Mouse (Mus musculus) Muller cell, postnatal 12 days (primary cell): ENCODE results near the gene Dis3.
A peak's percentile ranks its signal among the peaks of the same experiment; 100 is the strongest.

Experiments
- DNase-seq: peaks from one replicate; pipeline ENCODE4 v3.0.0-alpha.2; 2015; ENCODE audit errors: inconsistent ontology term

Dis3 gene

DNA sequence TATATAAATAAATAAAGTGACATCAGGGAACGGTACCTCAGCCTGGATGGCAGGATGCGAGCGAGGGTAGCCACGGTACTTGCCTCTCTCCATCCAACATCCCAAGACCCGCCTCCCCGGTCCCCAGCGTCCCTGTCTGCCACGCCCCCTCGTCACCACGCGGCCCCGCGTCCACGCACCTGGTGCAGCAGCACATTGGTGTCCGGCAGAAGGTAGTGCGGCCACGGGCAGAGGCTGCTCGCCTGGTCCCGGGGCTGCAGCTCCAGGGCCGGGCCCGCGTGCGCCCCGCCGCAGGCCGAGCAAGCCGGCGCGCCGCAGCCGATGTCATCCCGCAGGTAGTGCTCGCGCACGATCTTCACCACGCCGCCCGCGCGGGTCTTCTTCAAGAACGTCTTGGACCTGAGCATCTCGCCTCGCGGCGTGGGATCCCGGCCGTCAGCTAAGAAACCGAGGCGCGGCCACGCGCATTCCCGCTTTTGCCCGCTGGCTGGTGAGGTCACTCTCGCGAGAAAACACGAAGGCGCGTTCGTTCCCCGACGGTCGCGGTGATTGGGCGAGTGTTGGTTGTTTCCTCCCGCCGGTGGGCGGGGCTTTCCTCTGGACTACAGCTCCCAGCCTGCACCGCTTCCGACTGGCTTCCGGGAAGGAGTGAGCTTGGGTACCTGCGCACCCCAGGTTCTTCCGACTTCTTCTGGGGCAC is at the start of gene Dis3, which contains the start of gene Pibf1:
Gene Dis3, minus strand, starts transcription at position 504 of the 700 bp plus-strand sequence.
Gene Pibf1, plus strand, starts transcription at position 158 of the 700 bp plus-strand sequence.
- peak; percentile 99 for DNase-seq

DNA sequence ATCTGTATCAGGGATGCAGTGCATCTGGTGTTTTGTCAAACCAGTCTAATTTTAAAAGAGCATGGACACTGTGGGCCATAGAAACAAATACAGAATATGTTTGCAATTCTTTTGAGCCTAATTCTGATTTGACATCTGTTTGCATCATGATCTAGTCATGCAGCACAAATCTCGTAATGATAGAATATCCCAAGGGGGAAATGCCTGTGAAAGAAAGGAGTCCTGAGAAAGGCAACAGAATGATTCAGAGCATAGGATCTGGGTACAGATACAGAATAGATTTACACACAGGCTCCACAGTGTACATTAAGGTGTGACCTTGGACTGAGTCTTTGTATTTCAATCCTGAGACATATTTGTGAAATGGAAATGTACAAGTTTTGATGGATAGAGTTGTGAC is 47.3 kb upstream of the Dis3 start:
- peak; percentile 84 for DNase-seq

DNA sequence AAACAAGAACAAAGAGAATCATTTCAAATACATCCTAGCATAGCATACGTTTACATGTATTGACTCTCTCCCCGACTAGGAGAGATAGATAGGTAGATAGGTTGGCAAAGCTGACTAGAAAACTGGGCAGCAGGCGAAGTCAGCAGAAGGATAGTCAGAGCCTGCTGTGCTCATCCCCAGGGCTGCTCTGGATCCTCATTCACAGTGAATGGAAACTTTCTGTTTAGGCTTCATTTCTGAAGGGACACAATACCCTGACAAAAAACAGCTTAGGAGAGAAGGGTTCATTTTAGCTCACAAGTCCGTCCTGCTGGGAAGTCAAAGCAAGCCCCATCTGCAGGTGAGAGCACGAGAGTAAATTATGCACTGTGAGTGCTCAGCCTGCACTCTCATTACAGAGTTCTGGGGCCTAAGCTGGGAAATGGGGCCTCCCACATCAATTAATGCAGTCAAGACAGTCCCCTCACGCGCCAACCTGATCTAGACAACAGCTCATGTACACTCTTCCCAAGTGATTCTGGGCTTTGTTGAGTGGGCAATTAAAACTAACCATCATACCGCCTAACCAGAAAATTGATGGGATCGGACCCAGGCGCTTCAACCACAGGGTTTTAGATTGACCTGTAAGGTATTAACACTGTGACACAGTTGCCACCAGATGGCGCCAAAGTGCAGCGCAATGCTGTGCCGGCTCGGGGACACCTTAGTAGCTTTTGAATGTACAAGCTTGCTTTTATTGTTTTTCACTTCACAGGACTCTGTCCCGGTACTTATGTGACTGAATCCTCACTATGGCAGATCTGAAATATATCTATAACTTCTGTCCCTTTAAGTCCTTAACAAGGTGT is 42.4 kb upstream of the Dis3 start:
- peak; percentile 62 for DNase-seq

DNA sequence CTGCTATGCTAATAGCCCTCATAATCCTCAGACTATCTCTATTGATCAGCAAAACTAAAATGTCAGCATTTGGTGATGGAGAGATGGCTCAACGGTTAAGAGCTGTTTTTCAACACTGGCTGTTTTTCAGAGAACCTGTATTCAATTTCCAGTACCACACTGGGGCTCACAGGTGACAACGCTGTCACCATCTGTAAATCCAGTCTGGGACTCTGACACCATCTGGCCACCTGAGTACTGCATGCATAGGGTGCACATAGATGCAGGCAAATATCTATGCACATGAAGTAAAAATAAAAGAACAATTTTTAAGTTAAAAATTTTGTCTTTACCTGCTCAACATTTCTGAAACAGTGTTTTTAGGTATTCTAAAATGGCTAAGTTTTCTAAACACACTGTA is 40.5 kb upstream of the Dis3 start:
- no peak for DNase-seq

- DNase-seq: no peak
Measured at GRCm38 (mm10) chr14:99136297-99136696, 36.7 kb upstream of the Dis3 start.

DNA sequence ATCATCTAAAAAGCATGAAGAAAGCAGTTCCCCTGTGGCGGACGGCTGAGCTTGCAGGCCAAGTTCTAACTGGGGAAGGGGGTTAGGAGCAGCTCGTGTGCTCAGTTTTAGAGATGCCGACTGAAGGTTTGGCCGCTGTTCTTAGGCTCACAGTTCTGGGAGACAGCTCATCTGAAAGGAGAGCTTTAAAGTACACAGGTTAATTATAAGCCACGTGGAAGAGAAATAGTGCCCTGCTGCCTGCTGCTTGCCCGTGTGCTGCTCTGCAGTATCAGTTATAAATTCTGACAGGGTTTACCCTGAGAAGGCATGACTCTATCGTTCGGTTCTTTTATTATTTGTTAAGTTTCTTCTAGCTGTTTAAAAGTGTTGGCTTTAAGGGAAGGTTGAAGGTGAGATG is 36.2 kb upstream of the Dis3 start:
- no peak for DNase-seq

GRCm38 (mm10) chr14:99134048-99134447 is 34.5 kb upstream of the Dis3 start:
- DNase-seq: no peak

GRCm38 (mm10) chr14:99129050-99129449 is 29.5 kb upstream of the Dis3 start:
- no peak for DNase-seq

GRCm38 (mm10) chr14:99127509-99127908 is 27.9 kb upstream of the Dis3 start:
- DNase-seq: no peak

DNA sequence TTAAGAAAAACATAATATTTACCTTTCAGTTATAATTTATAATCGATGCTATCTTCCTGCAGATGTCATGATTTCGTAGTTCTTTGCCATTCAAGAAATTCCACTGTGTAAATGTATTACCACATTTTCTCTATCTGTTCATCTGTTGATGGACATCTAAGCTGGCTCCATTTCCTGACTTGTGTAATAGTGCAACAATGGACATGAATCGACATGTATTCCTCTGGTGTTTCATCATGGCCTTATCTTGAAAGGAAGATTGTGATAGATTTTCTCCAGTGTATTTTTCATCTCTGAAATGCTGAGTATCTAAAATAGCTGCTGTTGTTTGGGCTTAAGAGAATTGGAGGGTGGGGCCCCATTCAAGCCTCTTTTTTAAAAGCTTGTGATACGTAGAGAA is 27.1 kb upstream of the Dis3 start:
- DNase-seq: no peak

GRCm38 (mm10) chr14:99124076-99124475 is 24.5 kb upstream of the Dis3 start:
- no peak for DNase-seq

GRCm38 (mm10) chr14:99121584-99122339 is 22.2 kb upstream of the Dis3 start:
- DNase-seq: no peak

GRCm38 (mm10) chr14:99117576-99117975 is 18.0 kb upstream of the Dis3 start:
- no peak for DNase-seq

GRCm38 (mm10) chr14:99108762-99109161 is 9.2 kb upstream of the Dis3 start:
- no peak for DNase-seq

- no peak for DNase-seq
Measured at GRCm38 (mm10) chr14:99107631-99108187, 8.1 kb upstream of the Dis3 start.

DNA sequence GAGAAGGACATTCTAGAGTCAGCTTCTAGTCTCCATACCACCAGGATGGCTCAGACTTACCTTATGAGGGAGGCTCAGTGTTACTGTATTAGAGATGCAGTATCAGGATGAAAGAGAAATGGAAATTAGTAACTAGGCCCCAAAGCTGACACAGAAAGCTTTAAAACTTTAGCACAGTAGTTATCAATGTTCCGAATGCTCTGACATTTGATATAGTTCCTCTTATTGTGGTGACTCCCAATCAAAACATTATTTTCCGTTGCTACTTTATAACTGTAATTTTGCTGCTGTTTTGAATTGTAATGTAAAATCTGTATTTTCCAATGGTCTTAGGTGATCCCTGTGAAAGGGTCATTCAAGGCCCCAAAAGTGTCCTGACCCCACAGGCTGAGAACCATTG is 7.1 kb upstream of the Dis3 start:
- no peak for DNase-seq

DNA sequence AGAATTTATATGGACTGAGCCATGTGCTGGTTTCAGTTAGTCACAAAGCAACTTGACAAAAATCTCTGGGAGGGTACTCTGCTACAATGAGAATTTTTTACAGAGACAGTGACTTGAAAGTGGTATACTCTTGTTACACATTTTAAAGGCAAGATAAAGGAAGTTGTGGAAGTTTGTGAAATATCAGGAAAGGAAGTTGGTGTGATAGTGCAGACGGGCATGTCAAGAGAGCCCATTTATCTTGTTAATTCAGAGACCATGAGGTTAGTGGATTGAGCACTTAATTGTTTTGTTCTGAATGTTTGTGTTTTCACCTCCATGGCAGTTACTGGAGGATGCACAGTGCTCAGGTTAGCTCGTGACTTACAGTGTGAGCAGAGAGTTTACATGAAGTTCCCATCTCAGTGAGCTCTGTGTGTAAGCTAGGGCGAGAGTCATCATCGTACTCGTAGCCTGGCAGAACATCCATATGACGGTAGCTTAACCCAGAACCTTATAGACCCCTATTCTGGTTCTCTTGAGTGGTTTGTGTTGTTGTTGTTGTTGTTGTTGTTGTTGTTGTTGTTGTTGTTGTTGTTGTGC is 5.1 kb upstream of the Dis3 start:
- DNase-seq: no peak

DNA sequence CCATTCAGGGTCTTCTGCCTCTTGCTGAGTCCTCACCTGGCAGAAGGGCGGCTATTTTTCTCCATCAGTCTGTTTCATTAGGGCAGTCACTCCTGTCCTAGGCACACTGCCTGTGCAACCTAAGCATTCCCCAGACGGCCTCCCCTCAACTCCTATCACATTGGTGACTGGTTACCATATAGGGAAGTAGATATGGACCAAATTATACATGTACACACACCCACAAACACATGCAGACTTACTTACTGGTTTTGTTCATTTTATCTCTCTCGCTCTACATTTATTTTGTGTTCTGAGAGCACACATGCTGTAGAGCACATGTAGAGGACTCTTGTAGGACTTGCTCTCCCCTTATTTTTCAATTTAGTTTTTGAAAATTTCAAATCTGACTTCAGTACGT is 3.5 kb upstream of the Dis3 start:
- no peak for DNase-seq

DNA sequence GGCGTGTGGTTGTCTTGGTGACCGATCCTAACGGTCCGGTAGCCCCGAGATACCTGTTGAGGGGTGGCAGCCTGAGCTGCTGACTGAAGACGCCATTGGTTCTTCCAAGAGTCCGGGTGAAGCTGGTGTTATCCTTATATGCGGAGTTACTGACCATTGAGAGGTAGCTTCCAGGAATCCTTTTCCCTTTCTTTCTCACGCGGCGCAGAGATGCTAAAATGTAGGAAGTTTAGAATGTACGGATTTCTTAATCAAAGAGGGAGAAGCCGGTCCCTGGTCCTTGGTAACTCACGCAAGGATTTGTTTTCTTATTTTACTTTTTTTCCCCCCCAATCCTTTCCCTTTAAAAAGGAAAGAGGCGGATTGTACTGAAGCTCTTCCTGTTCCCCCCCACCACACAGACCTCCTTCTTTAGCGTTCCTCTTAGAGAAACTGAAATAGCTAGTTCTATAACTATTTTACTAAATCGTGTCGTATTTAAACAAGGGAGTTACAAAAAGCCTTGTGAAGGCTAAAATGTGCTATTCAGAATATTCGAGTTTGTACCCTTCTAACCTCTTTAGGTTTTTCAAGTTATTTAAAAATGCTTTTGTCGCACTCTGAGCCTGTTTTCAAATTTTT is 507 bp upstream of the Dis3 start:
- no peak for DNase-seq

DNA sequence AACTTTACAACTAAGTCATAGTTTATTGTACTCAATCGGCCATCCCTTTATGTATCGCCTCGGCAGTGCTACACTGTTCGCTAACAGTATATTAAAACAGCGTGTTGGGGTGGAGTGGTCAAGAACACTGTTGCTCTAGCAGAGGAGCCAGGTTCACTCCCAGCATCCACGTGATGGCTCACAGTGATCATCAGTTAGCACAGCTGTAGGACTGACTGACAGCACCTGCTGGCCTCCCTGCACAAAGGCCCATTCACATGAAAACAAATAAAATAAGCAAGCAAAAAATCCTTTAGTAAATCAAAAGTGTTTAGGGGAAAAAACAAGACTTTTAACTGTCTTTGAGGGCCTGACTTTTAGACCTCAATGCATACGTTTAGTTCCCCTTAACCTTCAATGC is 10.6 kb downstream of the Dis3 start:
- no peak for DNase-seq

DNA sequence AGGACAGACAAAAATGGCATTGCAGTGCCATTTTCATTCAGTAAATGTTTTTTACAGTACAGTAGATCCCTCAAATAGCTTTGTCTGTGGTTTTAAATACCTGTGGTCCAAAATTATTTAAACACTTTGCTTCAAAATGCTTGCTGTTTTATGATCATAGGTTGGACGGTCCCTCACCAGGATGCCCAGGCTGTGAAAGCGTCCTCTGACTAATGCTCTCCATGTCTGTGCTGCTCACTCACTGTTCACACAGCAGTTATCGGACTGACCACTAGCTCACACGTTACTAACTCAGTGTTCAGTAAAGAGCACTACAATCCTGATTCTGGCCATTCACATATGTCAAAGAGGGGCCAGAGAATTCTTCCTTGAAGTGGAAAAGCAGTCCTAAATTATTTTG is 28.4 kb downstream of the Dis3 start:
- DNase-seq: peak; percentile 64
